Mouse (Mus musculus): Measurements from ENCODE around the gene Plau. TPM values are rescaled to one million over a fixed set of nuclear protein-coding genes. Genes with fewer than 3 reads are reported as not detected.

Gene Plau
- polyA plus RNA-seq, 1 experiment from 2014 or later: 2.7 TPM

- H3K9ac ChIP-seq (ENCODE audit: low read depth, low read length): no peak overlapping the region
- no peak overlapping the region for H3K4me2 ChIP-seq (ENCODE audit: low read depth, low read length)
- no peak overlapping the region for H3K27ac ChIP-seq (ENCODE audit: low read length)
- no peaks in the 10 kb centered on the region for H3K27me3 ChIP-seq (replicated peaks; ENCODE audit: control insufficient read depth, insufficient read depth, low read length)
- H3K36me3 ChIP-seq (ENCODE audit: control insufficient read depth, insufficient read depth, low read length): no peaks in the 10 kb centered on the region
- no peak for ATAC-seq
- WGBS: 82% methylated on average over 2 of the region's 2 CpGs
- no peaks in the 10 kb centered on the region for H3K9me3 ChIP-seq (ENCODE audit: control insufficient read depth, low read length)
- no peaks in the 10 kb centered on the region for H3K4me1 ChIP-seq (ENCODE audit: control insufficient read depth, insufficient read depth, low read length)
- no peak overlapping the region for H3K4me3 ChIP-seq (ENCODE audit: low read length)
These were observed 10.9 kb upstream of the Plau start for GRCm38 (mm10) chr14:20825516-20825915.

DNA sequence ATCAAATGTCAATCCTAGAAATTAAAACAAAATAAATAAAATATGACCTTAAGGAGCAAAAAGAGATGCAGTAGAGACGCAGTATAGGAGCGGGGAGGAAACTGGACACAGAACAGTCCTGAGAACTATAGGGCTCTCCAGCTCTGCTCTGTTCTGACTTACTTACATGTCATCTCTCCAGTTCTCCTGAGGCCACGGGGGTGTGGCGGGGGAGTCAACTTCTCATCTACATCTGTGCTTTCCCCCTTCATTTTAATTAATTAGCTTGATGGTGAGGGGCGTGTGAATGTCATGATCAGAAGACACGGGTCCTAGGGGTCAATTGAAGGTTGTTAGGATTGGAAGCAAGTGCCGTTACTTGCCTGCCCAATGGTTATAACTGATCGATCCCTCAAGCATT, 9.4 kb upstream of the Plau start:
- WGBS: 81% methylated on average over 8 of the region's 8 CpGs
- no peak overlapping the region for H3K27ac ChIP-seq (ENCODE audit: low read length)
- no peak for ATAC-seq
- H3K4me1 ChIP-seq (ENCODE audit: control insufficient read depth, insufficient read depth, low read length): no peaks in the 10 kb centered on the region; the same call in 1 of the 2 replicates
- no peaks in the 10 kb centered on the region for H3K27me3 ChIP-seq (replicated peaks; ENCODE audit: control insufficient read depth, insufficient read depth, low read length)
- no peak overlapping the region for H3K4me2 ChIP-seq (ENCODE audit: low read depth, low read length)
- H3K36me3 ChIP-seq (ENCODE audit: control insufficient read depth, insufficient read depth, low read length): no peaks in the 10 kb centered on the region
- no peak overlapping the region for H3K4me3 ChIP-seq (ENCODE audit: low read length)
- H3K9ac ChIP-seq (ENCODE audit: low read depth, low read length): no peak overlapping the region
- no peaks in the 10 kb centered on the region for H3K9me3 ChIP-seq (ENCODE audit: control insufficient read depth, low read length)

DNA sequence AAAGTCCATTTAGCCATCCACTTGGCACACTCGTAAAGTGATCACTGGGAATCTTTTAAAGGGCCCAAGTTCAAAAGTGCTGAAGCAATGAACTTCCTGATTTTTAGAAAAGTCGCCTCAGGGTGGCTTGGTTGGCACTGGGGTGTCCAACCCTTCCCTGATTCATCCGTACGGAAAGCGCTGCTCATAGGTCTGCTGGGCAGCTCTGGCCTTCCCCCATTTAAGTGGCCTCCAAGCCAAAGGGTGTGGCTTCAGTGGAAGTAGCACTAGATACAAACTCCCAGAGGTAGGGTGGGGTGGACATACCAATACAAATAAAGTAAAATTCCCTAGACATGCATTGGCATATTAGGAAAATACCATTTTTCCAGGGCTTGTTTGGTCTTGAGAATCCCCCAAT, 9.0 kb upstream of the Plau start:
- H3K9me3 ChIP-seq (ENCODE audit: control insufficient read depth, low read length): no peaks in the 10 kb centered on the region
- H3K4me3 ChIP-seq (ENCODE audit: low read length): no peak overlapping the region
- no peak for ATAC-seq
- H3K9ac ChIP-seq (ENCODE audit: low read depth, low read length): no peak overlapping the region
- no peaks in the 10 kb centered on the region for H3K27me3 ChIP-seq (replicated peaks; ENCODE audit: control insufficient read depth, insufficient read depth, low read length)
- H3K4me1 ChIP-seq (ENCODE audit: control insufficient read depth, insufficient read depth, low read length): no peaks in the 10 kb centered on the region; the same call in 1 of the 2 replicates
- no peaks in the 10 kb centered on the region for H3K36me3 ChIP-seq (ENCODE audit: control insufficient read depth, insufficient read depth, low read length)
- 85% methylated on average over 5 of the region's 5 CpGs for WGBS
- no peak overlapping the region for H3K4me2 ChIP-seq (ENCODE audit: low read depth, low read length)
- no peak overlapping the region for H3K27ac ChIP-seq (ENCODE audit: low read length)

DNA sequence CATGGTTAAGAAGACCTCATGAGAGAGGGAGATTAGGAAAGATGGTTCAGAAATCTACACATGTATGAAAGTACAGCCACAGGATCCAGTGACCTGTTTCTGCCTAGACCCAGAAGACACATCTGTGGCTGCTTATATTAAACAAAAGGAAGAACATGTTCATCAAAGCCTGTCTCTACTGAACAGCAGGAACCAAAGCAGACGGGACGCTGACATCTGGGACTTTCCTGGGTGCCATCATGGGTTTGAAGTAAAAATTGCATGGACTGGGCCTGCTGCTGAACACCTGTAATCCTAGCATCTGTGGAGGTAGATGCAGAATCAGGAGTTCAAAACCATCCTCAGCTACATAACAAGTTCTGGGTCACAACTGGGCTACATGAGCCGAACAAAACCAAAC, 7.9 kb upstream of the Plau start:
- H3K4me1 ChIP-seq (ENCODE audit: control insufficient read depth, insufficient read depth, low read length): no peaks in the 10 kb centered on the region; the same call in 1 of the 2 replicates
- no peaks in the 10 kb centered on the region for H3K9me3 ChIP-seq (ENCODE audit: control insufficient read depth, low read length)
- 86% methylated on average over 3 of the region's 3 CpGs for WGBS
- no peaks in the 10 kb centered on the region for H3K27me3 ChIP-seq (replicated peaks; ENCODE audit: control insufficient read depth, insufficient read depth, low read length)
- no peak overlapping the region for H3K9ac ChIP-seq (ENCODE audit: low read depth, low read length)
- no peaks in the 10 kb centered on the region for H3K36me3 ChIP-seq (ENCODE audit: control insufficient read depth, insufficient read depth, low read length)
- no peak overlapping the region for H3K4me3 ChIP-seq (ENCODE audit: low read length)
- H3K27ac ChIP-seq (ENCODE audit: low read length): no peak overlapping the region
- no peak overlapping the region for H3K4me2 ChIP-seq (ENCODE audit: low read depth, low read length)
- ATAC-seq: no peak

DNA sequence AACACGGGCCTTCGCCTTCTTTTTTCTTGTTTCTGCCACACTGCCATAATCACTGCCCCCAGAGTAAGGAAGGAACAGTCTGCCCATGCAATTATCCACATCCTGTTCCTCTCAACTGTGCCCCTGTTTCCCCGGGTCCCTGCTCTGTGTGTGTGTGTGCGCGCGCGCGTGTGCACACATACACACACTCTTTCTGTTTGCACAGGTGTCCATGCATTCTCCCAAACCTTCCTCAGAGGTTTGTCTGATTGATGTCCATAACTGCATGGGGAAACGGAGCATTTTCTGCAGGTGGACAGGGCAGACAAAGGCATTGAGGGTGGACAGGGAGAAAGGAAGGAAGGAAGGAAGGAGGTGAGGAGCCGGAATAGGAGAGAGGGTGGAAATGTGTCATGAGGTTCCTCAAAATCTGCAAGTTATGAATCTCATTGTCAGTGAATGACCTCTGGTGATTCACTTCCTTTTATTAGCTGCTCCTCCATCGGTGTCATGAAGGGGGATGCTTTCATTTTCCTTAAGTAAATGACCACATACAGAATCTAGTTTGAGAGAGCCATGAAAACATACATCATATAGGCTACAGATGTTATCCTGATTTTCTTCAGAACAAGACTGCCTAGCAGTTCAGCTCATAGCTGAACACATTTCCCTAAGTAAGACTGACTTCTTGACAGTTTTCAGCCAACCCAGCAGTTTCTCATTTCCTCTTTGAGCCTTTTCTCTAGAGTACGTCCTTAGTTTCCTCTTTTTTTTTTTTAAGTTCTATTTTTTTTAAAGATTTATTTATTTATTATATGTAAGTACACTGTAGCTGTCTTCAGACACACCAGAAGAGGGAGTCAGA, 6.7 kb upstream of the Plau start:
- Histone ChIP-seq H3K27ac (ENCODE audit: low read length) (no peak overlapping the region), H3K9ac (ENCODE audit: low read depth, low read length) (no peak overlapping the region), H3K4me3 (ENCODE audit: low read length) (no peak overlapping the region), H3K9me3 (ENCODE audit: control insufficient read depth, low read length) (no peaks in the 10 kb centered on the region), H3K4me2 (ENCODE audit: low read depth, low read length) (no peak overlapping the region), H3K4me1 (ENCODE audit: control insufficient read depth, insufficient read depth, low read length) (no peaks in the 10 kb centered on the region; the same call in 1 of the 2 replicates), H3K27me3 (replicated peaks; ENCODE audit: control insufficient read depth, insufficient read depth, low read length) (no peaks in the 10 kb centered on the region), H3K36me3 (ENCODE audit: control insufficient read depth, insufficient read depth, low read length) (no peaks in the 10 kb centered on the region)
- no peak for ATAC-seq
- 68% methylated on average over 12 of the region's 12 CpGs for WGBS

DNA sequence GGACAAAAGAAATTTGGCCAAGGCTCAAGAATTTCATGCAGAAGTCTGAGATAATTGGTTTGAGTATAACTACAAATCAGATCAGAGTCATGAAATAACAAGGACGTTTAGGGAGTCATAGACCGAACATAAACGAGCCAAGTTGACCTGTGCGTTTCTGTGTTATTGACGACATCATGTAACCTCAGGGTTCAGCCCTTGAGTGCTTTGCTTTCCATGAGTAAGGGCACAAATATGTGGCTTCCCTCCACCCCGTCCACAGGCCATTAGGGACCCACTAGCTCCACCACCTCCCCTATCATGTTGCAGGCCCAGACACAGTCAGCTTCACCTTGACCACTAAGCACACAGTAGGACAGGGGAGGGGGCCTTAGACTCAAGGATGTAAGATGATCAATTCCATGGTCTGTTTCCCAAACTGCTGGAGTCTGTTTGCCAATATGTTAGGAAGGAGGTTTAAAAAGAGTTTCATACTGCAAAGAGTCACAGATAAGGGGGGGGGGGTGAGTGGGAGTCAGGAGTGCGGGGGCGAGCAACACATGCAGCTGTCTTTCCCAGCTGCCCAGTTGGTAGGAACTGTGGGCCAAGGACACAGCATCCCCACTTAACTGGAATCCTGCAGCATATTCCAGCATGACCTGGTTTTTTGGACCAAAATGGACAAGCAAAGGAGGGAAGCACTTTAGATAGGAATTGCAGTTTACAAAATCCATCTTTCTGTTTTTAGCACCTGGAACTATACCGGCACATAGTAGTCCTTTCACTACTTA, 5.1 kb upstream of the Plau start:
- Histone ChIP-seq H3K27me3 (replicated peaks; ENCODE audit: control insufficient read depth, insufficient read depth, low read length) (no peaks in the 10 kb centered on the region), H3K4me1 (ENCODE audit: control insufficient read depth, insufficient read depth, low read length) (no peaks in the 10 kb centered on the region; the same call in 1 of the 2 replicates), H3K9me3 (ENCODE audit: control insufficient read depth, low read length) (no peaks in the 10 kb centered on the region), H3K4me3 (ENCODE audit: low read length) (no peak overlapping the region), H3K9ac (ENCODE audit: low read depth, low read length) (no peak overlapping the region), H3K36me3 (ENCODE audit: control insufficient read depth, insufficient read depth, low read length) (no peaks in the 10 kb centered on the region), H3K4me2 (ENCODE audit: low read depth, low read length) (no peak overlapping the region), H3K27ac (ENCODE audit: low read length) (no peak overlapping the region)
- ATAC-seq: no peak
- WGBS: 67% methylated on average over 9 of the region's 9 CpGs

GRCm38 (mm10) chr14:20831915-20832314, 4.5 kb upstream of the Plau start:
- Histone ChIP-seq H3K9ac (ENCODE audit: low read depth, low read length) (no peak overlapping the region), H3K36me3 (ENCODE audit: control insufficient read depth, insufficient read depth, low read length) (no peaks in the 10 kb centered on the region), H3K4me2 (ENCODE audit: low read depth, low read length) (no peak overlapping the region), H3K27me3 (replicated peaks; ENCODE audit: control insufficient read depth, insufficient read depth, low read length) (no peaks in the 10 kb centered on the region), H3K4me1 (ENCODE audit: control insufficient read depth, insufficient read depth, low read length) (no peaks in the 10 kb centered on the region; the same call in 1 of the 2 replicates), H3K9me3 (ENCODE audit: control insufficient read depth, low read length) (no peaks in the 10 kb centered on the region), H3K27ac (ENCODE audit: low read length) (no peak overlapping the region), H3K4me3 (ENCODE audit: low read length) (no peak overlapping the region)
- ATAC-seq: no peak
- WGBS: 94% methylated on average over 1 of the region's 1 CpGs

GRCm38 (mm10) chr14:20833525-20833924, 2.9 kb upstream of the Plau start:
- H3K9ac ChIP-seq (ENCODE audit: low read depth, low read length): no peak overlapping the region
- H3K36me3 ChIP-seq (ENCODE audit: control insufficient read depth, insufficient read depth, low read length): no peaks in the 10 kb centered on the region
- H3K27me3 ChIP-seq (replicated peaks; ENCODE audit: control insufficient read depth, insufficient read depth, low read length): no peaks in the 10 kb centered on the region
- 80% methylated on average over 4 of the region's 4 CpGs for WGBS
- H3K4me3 ChIP-seq (ENCODE audit: low read length): no peak overlapping the region
- H3K9me3 ChIP-seq (ENCODE audit: control insufficient read depth, low read length): no peaks in the 10 kb centered on the region
- H3K4me2 ChIP-seq (ENCODE audit: low read depth, low read length): no peak overlapping the region
- no peaks in the 10 kb centered on the region; the same call in 1 of the 2 replicates for H3K4me1 ChIP-seq (ENCODE audit: control insufficient read depth, insufficient read depth, low read length)
- ATAC-seq: no peak
- H3K27ac ChIP-seq (ENCODE audit: low read length): no peak overlapping the region

- ATAC-seq: no peak
- 43% methylated on average over 7 of the region's 7 CpGs for WGBS
- Histone ChIP-seq H3K9ac (ENCODE audit: low read depth, low read length) (no peak overlapping the region), H3K27ac (ENCODE audit: low read length) (no peak overlapping the region), H3K4me1 (ENCODE audit: control insufficient read depth, insufficient read depth, low read length) (no peaks in the 10 kb centered on the region; the same call in 1 of the 2 replicates), H3K36me3 (ENCODE audit: control insufficient read depth, insufficient read depth, low read length) (no peaks in the 10 kb centered on the region), H3K4me3 (ENCODE audit: low read length) (no peak overlapping the region), H3K4me2 (ENCODE audit: low read depth, low read length) (no peak overlapping the region), H3K27me3 (replicated peaks; ENCODE audit: control insufficient read depth, insufficient read depth, low read length) (no peaks in the 10 kb centered on the region), H3K9me3 (ENCODE audit: control insufficient read depth, low read length) (no peaks in the 10 kb centered on the region)
These were observed 2.3 kb upstream of the Plau start for GRCm38 (mm10) chr14:20834136-20834535.

Measured in intestine, embryonic 16.5 days (tissue).